Mouse (Mus musculus): Measurements from ENCODE around the gene 2010111I01Rik.

GRCm38 (mm10) chr13:63046206-63047020 lies 81.7 kb downstream of the 2010111I01Rik start:
- TF ChIP-seq EP300 (IDR thresholded peaks at IDR 0.05; ENCODE audit: low read length) (no peak), CTCF (conservative IDR thresholded peaks at IDR 0.05 in 1 of 2, IDR thresholded peaks at IDR 0.05 in 1 of 2; ENCODE audit: low read depth in 2 of 2, low read length in 2 of 2) (peak; percentile 52 to 83; a peak in 3 of 4 replicates)

Measured in CH12.LX (cell line).